Comparison of ENCODE assay signal across 8 mouse cellular contexts in the genomic region with DNA sequence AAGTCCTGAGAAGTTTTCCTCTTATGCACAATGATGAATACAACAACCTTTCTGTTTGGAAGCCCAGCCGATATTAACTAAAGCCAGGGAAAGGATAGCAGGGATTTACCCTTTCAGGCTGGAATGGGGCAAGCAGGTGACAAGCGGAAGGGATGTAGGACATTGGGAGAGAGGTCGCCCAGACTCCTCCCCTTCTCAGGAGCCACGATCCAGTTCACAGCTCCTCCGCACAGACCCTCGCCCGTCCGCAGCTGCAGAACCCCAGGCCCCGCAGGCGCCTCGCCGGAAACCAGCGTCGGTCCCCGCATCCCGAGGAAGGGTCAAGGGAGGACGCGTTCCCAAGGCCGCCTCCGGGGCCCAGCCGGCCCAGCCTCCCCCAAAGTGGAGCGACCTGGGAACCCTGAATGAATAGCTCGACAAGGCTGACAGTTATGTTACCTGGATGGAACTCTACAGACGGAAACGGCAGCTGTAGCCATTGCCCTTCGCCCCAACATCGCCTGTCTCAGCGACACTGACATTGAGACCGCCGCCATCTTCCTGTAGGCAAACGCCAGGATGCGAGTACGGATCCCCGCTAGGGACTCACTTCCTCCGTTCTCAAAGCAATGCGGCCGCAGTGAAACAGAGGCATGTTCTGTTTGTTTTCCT. TPM values are rescaled to one million over a fixed set of nuclear protein-coding genes. Genes with fewer than 3 reads are reported as not detected.
DNase-seq lines count a peak whose midpoint lies in the region; ATAC-seq lines count a peak whose summit lies in the region.

No protein-coding gene starts in this region.

- H3K4me3 ChIP-seq in megakaryocyte, embryonic 14.5 days (replicated peaks) = peak overlapping the region; percentile 94

- peaks cover 10% of the 10 kb centered on the region for H3K36me3 ChIP-seq in megakaryocyte, embryonic 14.5 days (replicated peaks; ENCODE audit: low read length)

- H3K4me1 ChIP-seq in megakaryocyte, embryonic 14.5 days = peaks cover 22% of the 10 kb centered on the region

- peak; percentile 99 for ATAC-seq in common myeloid progenitor, adult 5-6 weeks (replicated peaks; ENCODE audit: low read depth, poor library complexity, severe bottlenecking)

- no peaks in the 10 kb centered on the region for H3K27me3 ChIP-seq in megakaryocyte, embryonic 14.5 days (replicated peaks)

- no peaks in the 10 kb centered on the region for H3K9me3 ChIP-seq in megakaryocyte, embryonic 14.5 days

- DNase-seq in ZHBTc4 (ENCODE audit: low read depth, low spot score) = peak; percentile 93
- DNase-seq in gastrocnemius, adult 8-10 months (ENCODE audit: low spot score in 2 of 2) = peak; percentile 80 to 83
- peak; percentile 75 for DNase-seq in hindlimb bud, embryonic 11.5 days (ENCODE audit: extremely low spot score, low read depth, low spot score)
- DNase-seq in left cerebral cortex, adult 8-10 months (ENCODE audit: low spot score in 2 of 2) = peak; percentile 86 to 97
- DNase-seq in right cerebral cortex, postnatal 10 days (ENCODE audit: low spot score in 2 of 2) = peak; percentile 95 to 98
- DNase-seq in urinary bladder, postnatal 25 days (ENCODE audit: low spot score) = peak; percentile 96

RNA-seq across cellular contexts. Expression of gene Ndufs4, which starts 0.4 kb away (rescaled TPM):
- total RNA-seq in common myeloid progenitor, adult 5-6 weeks (2017) = 148 TPM in 2 replicates
- total RNA-seq in gastrocnemius, adult 8-10 months (2022) = 100 to 1,000 TPM; 310 to 345 (median 336) TPM
- total RNA-seq in left cerebral cortex, adult 8-10 months (2022) = 100 to 1,000 TPM; 139 to 165 (median 156) TPM
- 11.4 TPM in 1 of 2 replicates, not detected in the other for polyA plus RNA-seq in megakaryocyte, embryonic 14.5 days (2012; ENCODE audit: insufficient read depth, low replicate concordance)

Comparison
In these comparisons a context has a peak if more than half of its experiments do, and no peak if none do; other contexts are left out.
1. Peak in every context shown above with its lines: DNase-seq, ATAC-seq and H3K4me3 ChIP-seq.